Mouse (Mus musculus): ENCODE measurements around the gene Kcnh3.

Kcnh3 gene

GRCm38 (mm10) chr15:99224208-99224911, at the start of gene Kcnh3:
Gene Kcnh3 (plus strand): TSS chr15:99224861.
- in situ Hi-C loops (cut with MboI, MseI), result no loop called here

- in situ Hi-C loops (cut with MboI, MseI), result no loop called here
Measured at GRCm38 (mm10) chr15:99179639-99180038, 45.0 kb upstream of the Kcnh3 start.

- in situ Hi-C loops (cut with MboI, MseI), result no loop called here
Measured at GRCm38 (mm10) chr15:99184217-99184914, 40.3 kb upstream of the Kcnh3 start.

- in situ Hi-C loops (cut with MboI, MseI), result no loop called here
Measured at GRCm38 (mm10) chr15:99194358-99194757, 30.3 kb upstream of the Kcnh3 start.

- in situ Hi-C loops (cut with MboI, MseI), result no loop called here
Measured at GRCm38 (mm10) chr15:99195043-99195442, 29.6 kb upstream of the Kcnh3 start.

GRCm38 (mm10) chr15:99198761-99199160, 25.9 kb upstream of the Kcnh3 start:
- in situ Hi-C loops (cut with MboI, MseI), result no loop called here

- in situ Hi-C loops (cut with MboI, MseI), result no loop called here
Measured at GRCm38 (mm10) chr15:99205959-99206358, 18.7 kb upstream of the Kcnh3 start.

GRCm38 (mm10) chr15:99213183-99213582, 11.5 kb upstream of the Kcnh3 start:
- in situ Hi-C loops (cut with MboI, MseI), result no loop called here

- in situ Hi-C loops (cut with MboI, MseI), result no loop called here
Measured at GRCm38 (mm10) chr15:99214941-99215340, 9.7 kb upstream of the Kcnh3 start.

GRCm38 (mm10) chr15:99215741-99216463, 8.8 kb upstream of the Kcnh3 start:
- in situ Hi-C loops (cut with MboI, MseI), result no loop called here

GRCm38 (mm10) chr15:99217630-99218029, 7.0 kb upstream of the Kcnh3 start:
- in situ Hi-C loops (cut with MboI, MseI), result no loop called here

GRCm38 (mm10) chr15:99221315-99221952, 3.2 kb upstream of the Kcnh3 start:
- in situ Hi-C loops (cut with MboI, MseI), result no loop called here

- in situ Hi-C loops (cut with MboI, MseI), result no loop called here
Measured at GRCm38 (mm10) chr15:99222794-99223584, 1.7 kb upstream of the Kcnh3 start.

GRCm38 (mm10) chr15:99223585-99224207, 965 bp upstream of the Kcnh3 start:
- in situ Hi-C loops (cut with MboI, MseI), result no loop called here

- in situ Hi-C loops (cut with MboI, MseI), result no loop called here
Measured at GRCm38 (mm10) chr15:99225081-99225810, 585 bp downstream of the Kcnh3 start.

GRCm38 (mm10) chr15:99226090-99226489, 1.4 kb downstream of the Kcnh3 start:
- in situ Hi-C loops (cut with MboI, MseI), result no loop called here

- in situ Hi-C loops (cut with MboI, MseI), result no loop called here
Measured at GRCm38 (mm10) chr15:99231998-99232397, 7.3 kb downstream of the Kcnh3 start.

- in situ Hi-C loops (cut with MboI, MseI), result no loop called here
Measured at GRCm38 (mm10) chr15:99233719-99234118, 9.1 kb downstream of the Kcnh3 start.

- in situ Hi-C loops (cut with MboI, MseI), result no loop called here
Measured at GRCm38 (mm10) chr15:99234326-99235010, 9.8 kb downstream of the Kcnh3 start.

Measured in regulatory T cell (primary cell).